Mouse (Mus musculus): ENCODE measurements around the gene Nap1l4.

DNA sequence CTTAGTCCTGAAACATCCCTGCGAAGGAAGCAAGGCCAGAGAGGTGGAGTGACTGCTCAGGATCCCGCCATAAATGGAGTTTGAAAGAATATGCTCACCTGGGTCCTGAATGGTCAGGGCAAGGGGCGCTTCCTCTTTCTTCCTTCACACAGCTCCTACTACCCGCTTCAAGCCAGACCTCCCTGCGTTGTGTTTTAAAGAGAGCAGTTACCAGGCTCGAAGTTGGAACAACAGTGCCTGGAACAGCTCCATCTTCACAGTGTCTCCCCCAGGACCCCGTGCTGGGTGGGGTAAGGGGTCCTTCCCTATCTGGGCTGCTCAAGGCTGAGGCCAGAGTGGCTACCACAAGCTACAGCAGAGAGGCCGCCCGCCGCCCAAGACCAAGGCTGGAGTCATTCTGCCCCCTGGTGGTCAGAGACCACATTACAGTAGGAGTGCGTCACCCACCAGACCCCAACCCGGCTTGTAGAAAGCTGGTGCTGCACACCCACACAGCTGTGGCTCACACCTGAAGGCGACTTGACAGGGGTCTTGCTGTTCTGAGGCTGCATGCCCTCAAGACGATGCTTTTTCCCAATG lies 82.7 kb downstream of the Nap1l4 start:
- TF ChIP-seq TAL1 (IDR thresholded peaks at IDR 0.05; ENCODE audit: low read length) (no peak), GATA1 (IDR thresholded peaks at IDR 0.05; ENCODE audit: low read length) (no peak)
